Mouse (Mus musculus) urinary bladder, adult 2 months (tissue): ENCODE data around the gene Clec12b. TPM values are rescaled to one million over a fixed set of nuclear protein-coding genes. Genes with fewer than 3 reads are reported as not detected.
"Not testable (repeated sequence)": the region's sequence is repeated elsewhere in the genome, so short reads cannot be mapped to it uniquely, and the experiment has no call there.

ENCODE experiments used
- DNase-seq: peaks from one replicate; pipeline ENCODE4 v3.0.0; 2022; ENCODE audit warnings: low spot score
- polyA plus RNA-seq: library from polyadenylated mRNA; depleted of rRNA; stranded (reverse); fragments of >200 nt; gene quantifications from 2 replicates; pipeline ENCODE4 v1.2.3, GENCODE M21; 2012; rRNA removed

The Clec12b gene
- polyA plus RNA-seq, 1 experiment: 0.19 TPM

- no peak for DNase-seq
Observed at GRCm38 (mm10) chr6:129369374-129370132, 16.1 kb downstream of the Clec12b start.

DNA sequence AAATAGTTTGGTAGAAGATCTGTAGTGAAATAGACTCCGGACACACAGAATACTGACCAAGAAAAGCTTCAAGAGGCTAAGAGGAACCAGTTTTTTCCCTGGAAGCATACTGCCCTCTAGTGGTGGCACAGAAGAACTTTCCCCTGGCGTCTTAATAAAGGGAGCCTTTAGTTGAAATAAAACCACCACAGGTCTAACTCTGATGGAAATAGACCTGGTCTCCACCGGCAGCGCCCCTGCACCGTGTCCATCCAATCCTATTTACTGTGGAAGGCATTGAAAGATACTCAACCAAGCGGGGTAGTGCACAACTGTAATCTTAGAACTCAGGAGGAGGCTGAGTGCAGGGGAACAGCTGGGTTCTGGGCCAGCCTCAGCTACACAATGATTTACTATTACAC, 19.7 kb downstream of the Clec12b start:
- no peak for DNase-seq

GRCm38 (mm10) chr6:129363942-129364341, 21.7 kb downstream of the Clec12b start:
- no peak for DNase-seq

GRCm38 (mm10) chr6:129359515-129359914, 26.2 kb downstream of the Clec12b start:
- no peak for DNase-seq

DNA sequence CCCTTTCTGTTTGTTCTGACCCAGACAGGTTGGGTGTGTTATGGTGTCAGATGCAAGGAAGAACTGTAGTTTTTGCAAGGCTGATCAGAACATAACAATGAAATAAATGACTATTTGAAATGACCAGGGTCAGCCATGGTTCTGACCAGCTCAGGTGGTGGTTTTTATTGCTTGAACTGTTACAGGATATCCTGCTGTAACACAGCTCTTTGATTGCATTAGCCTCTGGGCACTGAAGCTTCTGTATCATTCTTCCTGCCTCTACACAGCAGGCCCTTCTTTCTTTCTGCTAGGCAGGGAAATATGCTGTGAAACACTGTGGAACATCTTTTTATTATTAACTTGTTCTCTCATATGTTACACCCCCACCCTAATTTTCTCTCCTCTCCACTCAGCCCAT, 29.2 kb downstream of the Clec12b start:
- no peak for DNase-seq

DNA sequence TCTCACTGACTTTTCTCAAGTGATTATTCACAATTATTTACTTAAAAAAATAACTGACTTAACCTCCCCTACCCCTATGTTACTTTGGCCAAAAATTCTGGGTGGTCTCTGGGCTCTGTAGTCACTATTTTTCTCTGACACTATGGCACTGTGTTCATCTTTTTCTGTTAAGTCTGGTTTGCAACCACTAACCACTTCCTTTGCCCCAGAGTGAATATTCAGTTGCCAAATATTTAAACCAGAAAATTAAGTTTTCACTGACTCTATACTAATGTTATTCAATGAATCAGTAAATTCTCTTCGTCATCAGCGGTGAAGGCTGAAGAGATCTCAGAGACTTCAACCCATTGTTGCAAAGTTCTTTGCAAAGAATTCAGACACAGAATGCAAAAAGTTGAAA, 29.9 kb downstream of the Clec12b start:
- DNase-seq: no peak

- no peak for DNase-seq
Observed at GRCm38 (mm10) chr6:129351091-129351490, 34.6 kb downstream of the Clec12b start.

- no peak for DNase-seq
Observed at GRCm38 (mm10) chr6:129349524-129350352, 35.9 kb downstream of the Clec12b start.

DNA sequence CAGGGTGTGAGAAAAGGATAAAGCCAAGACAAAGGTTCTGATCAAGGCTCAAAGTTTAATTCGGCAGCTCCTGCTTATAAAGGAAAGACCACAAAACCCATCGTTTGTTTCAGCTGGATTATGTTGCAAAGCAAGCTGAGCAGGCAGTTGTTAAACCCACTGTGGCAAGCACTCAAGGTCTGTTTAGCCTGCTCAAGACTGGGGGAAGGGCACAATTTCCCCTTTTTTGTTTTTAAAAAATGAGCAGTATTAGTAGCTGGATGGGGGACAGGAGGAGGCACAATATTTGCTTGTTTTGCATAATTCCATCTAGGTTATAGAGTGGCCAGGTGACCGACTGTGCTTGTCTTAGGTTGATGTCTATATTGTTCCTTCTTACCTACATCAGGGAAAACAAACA, 41.3 kb downstream of the Clec12b start:
- DNase-seq: no peak

DNA sequence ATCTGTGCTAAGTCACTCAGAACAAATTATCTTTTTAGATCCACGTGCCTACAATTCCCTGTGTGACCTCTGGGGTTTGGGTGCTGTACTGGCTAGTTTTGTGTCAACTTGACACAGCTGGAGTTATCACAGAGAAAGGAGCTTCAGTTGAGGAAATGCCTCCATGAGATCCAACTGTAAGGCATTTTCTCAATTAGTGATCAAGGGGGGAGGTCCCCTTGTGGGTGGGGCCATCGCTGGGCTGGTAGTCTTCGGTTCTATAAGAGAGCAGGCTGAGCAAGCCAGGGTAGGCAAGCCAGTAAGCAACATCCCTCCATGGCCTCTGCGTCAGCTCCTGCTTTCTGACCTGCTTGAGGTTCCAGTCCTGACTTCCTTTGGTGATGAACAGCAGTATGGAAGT, 43.3 kb downstream of the Clec12b start, which contains the start of gene Clec12a:
Gene Clec12a, plus strand, starts transcription at position 301 of the 400 bp plus-strand sequence.
- not testable (repeated sequence) for DNase-seq

DNA sequence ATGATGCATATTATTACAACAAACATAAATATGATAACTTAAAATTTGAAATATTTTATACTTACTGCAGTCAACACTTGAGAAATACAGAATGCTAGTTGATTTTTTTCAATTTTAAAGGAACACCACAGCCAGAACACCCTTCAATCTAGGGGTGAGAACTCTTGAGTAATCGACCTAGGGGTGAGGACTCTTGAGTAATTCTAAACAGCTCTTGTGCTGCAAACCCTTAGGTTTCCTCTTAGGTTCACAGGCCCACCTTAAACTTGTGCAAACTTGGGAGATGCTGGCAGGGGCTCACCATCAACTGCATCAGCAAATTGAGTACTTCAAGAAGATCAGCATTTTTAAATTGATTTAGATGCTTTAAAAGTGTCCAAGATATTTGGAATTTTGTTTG, 47.9 kb downstream of the Clec12b start:
- DNase-seq: no peak

GRCm38 (mm10) chr6:129333674-129334078, 52.0 kb downstream of the Clec12b start:
- DNase-seq: no peak

DNA sequence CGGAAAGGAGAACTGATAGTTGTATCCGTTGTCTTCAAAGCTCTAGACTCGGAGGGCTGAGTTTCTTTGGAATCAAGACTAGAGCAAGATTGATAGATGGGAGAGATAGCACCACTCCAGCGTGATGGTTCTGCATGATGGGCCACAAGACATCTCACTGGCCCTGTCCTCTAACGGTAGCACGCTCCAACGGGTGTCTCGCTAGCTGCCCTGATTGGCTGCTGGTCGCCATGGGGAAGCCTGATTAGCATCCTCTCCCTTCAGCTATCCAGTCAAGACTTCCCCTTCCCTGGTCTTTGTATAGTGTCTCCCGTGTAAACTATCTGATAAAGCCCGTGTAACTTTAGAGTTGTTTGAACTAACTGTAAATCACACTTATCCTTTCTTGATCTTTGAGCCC, 54.1 kb downstream of the Clec12b start, which contains the start of gene 4922502D21Rik:
Gene 4922502D21Rik, minus strand, starts transcription at position 187 of the 400 bp plus-strand sequence.
- no peak for DNase-seq

DNA sequence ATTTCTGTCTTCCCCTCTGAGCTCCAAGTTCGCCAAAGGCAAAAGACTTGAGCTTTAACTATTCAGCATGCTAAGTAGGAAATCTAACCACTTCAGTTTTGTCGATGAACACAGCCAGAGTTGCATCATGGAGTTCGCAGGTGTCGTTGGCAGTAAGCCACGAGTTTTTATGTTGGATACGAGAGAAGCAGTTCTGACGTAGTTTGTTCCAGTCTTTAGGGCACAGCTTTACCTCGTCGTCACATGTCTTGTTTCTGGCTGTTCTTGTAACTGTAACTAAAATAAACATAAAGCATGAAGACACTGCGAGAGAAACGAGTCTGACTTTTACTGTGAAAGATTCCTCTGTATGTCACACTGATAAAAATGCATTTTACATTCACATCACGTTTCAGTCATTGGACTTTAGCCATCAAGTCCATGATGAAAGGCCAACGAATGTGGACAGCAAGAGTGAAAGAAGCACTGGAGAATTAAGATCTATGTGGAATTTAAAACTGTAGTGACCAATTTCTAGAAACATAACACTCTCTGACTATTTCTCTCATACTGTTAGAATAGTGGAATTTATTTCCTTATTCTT, 59.0 kb downstream of the Clec12b start:
- no peak for DNase-seq

- DNase-seq: no peak
Observed at GRCm38 (mm10) chr6:129326016-129326415, 59.7 kb downstream of the Clec12b start.

Other genes starting within 250 kb of the Clec12b start
- gene Clec2d, start 205.3 kb downstream of the Clec12b start, polyA plus RNA-seq: 85.0 and 92.0 TPM in 2 replicates
- 0.32 and 0.49 TPM in 2 replicates for gene Cd69, start 110.4 kb downstream of the Clec12b start, polyA plus RNA-seq
- gene 4922502D21Rik, start 54.1 kb downstream of the Clec12b start, polyA plus RNA-seq: not detected in 2 replicates
- gene Clec12a, start 43.2 kb downstream of the Clec12b start, polyA plus RNA-seq: 5.6 and 5.7 TPM in 2 replicates
- 0.03 TPM in 1 of 2 replicates, not detected in the other for gene Clec1b, start 11.4 kb upstream of the Clec12b start, polyA plus RNA-seq
- gene Clec9a, start 23.0 kb upstream of the Clec12b start, polyA plus RNA-seq: 1.4 and 3.3 TPM in 2 replicates
- gene Clec1a, start 66.1 kb upstream of the Clec12b start, polyA plus RNA-seq: 1.3 TPM in 2 replicates
- gene Olr1, start 121.3 kb upstream of the Clec12b start, polyA plus RNA-seq: 0.12 and 0.14 TPM in 2 replicates
- gene Tmem52b, start 126.7 kb upstream of the Clec12b start, polyA plus RNA-seq: not detected in 2 replicates
- gene Gabarapl1, start 147.3 kb upstream of the Clec12b start, polyA plus RNA-seq: 105 and 120 TPM in 2 replicates
- gene Klre1, start 192.0 kb upstream of the Clec12b start, polyA plus RNA-seq: 0.81 and 1.1 TPM in 2 replicates
- 3.2 and 4.4 TPM in 2 replicates for gene Klrd1, start 205.9 kb upstream of the Clec12b start, polyA plus RNA-seq
- 3.7 and 4.9 TPM in 2 replicates for gene Klrk1, start 238.0 kb upstream of the Clec12b start, polyA plus RNA-seq